Mouse (Mus musculus): Measurements from ENCODE around the gene Vcpkmt.
"Not testable (repeated sequence)": the region's sequence is repeated elsewhere in the genome, so short reads cannot be mapped to it uniquely, and the experiment has no call there.

Gene Vcpkmt

GRCm38 (mm10) chr12:69582613-69583269 lies at the start of gene Vcpkmt:
Vcpkmt (minus strand) TSS chr12:69583028.
- DNase-seq (ENCODE audit: low read depth): peak; percentile 89

DNA sequence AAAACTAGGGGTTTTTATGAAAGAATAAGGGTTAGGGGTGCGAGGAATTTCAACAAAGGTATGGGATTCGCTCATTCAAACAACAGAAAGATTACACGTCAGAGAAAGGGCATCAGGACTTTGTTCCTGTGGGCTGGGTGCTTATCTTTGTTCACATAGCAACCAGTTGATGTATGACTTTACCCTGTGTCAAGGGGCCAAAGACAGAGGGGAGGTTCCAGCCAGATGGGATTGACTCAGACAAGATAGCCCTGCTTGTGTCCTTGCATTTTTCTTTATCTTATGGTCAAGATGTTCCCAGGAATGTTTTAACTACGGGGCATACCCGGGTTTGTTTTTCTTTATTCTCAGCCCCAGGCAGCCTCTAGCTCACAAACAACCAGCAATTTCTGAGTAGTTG lies 35.8 kb upstream of the Vcpkmt start:
- DNase-seq (ENCODE audit: low read depth): not testable (repeated sequence)

DNA sequence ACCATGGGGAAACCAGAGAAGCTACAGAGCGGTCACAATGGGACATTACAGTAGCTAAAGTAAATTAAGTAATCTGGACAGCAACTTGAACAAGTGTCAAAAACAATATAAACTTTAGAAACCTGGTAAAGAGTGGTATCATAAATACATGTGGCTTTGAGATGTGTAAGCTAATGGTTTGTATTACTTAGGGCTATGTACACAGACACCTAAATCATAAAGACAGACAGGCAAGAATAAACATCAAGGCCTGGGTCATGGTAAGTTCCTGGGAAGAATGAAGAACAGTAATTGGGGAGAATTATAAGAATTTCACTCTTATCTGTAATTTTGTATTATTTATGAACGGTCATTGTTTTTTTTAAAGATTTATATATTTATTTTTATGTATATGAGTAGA lies 21.5 kb upstream of the Vcpkmt start:
- DNase-seq (ENCODE audit: low read depth): no peak

DNA sequence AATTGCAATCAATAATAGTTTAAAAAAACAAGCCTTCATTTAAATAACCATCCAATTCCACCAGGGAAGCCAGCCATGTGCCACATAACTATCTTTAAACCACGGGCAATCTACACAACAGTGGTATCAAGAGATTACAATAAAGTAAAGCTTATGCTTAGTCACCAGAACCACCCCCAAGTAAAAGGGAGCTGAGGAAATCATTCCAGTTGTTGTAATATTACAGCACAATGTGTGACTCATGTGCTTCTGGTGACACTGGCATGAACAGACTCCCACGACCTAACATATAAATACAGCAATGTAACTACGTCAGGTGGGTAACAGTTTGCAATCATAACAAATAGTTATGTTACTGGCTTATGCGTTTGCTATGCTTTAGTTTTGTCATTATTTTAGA lies 14.6 kb upstream of the Vcpkmt start:
- no peak for DNase-seq (ENCODE audit: low read depth)

GRCm38 (mm10) chr12:69593130-69593529 lies 10.3 kb upstream of the Vcpkmt start:
- no peak for DNase-seq (ENCODE audit: low read depth)

DNA sequence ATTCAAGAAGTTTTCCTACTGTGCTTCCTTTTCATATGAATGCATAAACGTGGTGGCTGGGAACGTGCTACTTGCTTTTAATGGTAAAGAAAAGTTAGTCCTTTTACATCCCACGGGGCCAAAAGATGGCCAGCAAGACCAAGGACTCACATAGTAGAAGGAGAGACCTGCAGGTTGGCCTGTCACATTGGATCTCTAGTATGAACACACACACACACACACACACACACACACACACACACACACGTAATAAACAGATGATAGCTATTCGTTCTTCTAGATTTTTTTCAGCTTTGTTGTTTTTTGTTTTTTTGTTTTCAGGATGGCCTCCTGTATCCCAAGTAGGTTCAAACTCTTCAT lies 422 bp upstream of the Vcpkmt start:
- DNase-seq (ENCODE audit: low read depth): no peak

DNA sequence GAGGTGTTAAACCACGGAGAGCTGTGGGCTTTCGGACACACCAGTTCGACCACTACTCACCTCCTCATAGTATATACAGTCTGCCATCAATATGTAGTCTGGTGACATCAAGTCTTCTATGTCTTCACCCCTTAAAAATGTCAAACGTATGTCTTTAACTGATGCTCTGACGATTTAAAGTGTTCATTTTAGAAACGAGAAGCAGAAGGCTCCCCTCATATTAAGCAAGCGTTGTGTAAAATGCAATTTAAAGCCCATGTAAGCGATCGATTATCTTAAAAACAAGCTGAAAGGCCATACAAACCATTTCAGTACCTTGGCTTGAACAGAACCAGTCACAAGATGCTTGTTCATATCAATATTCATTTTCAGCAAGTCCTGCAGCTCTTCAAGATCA lies 614 bp downstream of the Vcpkmt start:
- DNase-seq (ENCODE audit: low read depth): no peak

DNA sequence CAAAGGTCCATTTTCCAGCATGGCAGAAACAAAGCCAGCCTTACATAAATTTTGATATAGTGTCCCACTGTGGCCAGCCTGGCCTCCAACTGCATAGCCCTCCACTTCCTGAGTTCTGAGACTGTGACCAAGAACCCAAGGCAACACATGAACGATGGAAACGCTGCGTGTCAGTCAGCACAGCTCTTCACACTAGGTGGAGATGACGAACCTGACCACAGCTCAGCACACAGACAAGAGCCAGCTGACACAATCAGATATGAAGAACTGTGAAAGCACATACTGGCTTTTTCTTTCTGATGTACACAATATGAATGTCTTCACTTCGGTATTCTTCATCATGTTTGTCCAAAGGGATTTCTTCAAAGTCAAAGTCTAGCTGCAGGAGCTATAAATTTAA lies 3.2 kb downstream of the Vcpkmt start:
- DNase-seq (ENCODE audit: low read depth): no peak

- no peak for DNase-seq (ENCODE audit: low read depth)
Observed at GRCm38 (mm10) chr12:69576120-69576627, 6.7 kb downstream of the Vcpkmt start.

- peak; percentile 82 for DNase-seq (ENCODE audit: low read depth)
Observed at GRCm38 (mm10) chr12:69573916-69574881, 8.6 kb downstream of the Vcpkmt start.

DNA sequence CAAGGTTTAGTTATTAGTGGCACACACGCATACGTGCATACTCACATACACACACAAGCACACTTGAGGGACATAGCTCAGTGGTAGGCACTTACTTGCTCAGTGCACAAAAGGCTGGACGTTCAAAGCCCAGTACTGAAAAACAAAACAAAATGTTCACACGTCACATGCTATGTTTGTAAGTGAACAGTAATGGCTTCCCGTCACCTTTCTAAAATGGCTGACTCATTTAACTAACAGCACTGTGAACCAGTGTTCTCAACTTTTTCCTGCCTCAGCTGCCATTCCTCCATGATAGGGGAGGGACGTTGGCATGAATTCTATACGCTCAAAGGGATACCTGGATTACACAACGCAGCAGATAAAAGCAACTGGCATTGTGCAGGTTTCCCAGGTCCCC lies 9.6 kb downstream of the Vcpkmt start:
- DNase-seq (ENCODE audit: low read depth): no peak

GRCm38 (mm10) chr12:69569926-69570325 lies 12.9 kb downstream of the Vcpkmt start:
- DNase-seq (ENCODE audit: low read depth): no peak

DNA sequence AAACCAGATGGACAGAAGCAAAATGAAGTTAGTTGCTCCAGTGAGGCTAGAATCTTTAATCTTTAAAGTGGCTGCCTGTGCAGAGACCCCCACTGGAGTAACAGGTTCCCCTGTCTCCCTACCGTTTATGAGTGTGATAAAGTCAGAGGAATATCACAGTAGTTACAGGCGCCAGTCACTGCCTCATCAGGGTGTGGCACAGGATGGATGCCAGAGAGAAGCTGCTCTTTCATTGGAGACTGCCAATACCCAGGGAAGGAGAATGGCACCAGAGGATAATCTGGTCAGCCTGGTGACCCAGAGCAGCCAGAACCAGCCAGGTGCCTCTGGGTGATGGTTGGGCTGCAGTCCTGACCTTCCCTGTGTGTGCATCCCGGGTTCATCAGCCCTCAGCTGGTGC lies 14.6 kb downstream of the Vcpkmt start:
- DNase-seq (ENCODE audit: low read depth): no peak

- not testable (repeated sequence) for DNase-seq (ENCODE audit: low read depth)
Observed at GRCm38 (mm10) chr12:69561006-69561405, 21.8 kb downstream of the Vcpkmt start.

DNA sequence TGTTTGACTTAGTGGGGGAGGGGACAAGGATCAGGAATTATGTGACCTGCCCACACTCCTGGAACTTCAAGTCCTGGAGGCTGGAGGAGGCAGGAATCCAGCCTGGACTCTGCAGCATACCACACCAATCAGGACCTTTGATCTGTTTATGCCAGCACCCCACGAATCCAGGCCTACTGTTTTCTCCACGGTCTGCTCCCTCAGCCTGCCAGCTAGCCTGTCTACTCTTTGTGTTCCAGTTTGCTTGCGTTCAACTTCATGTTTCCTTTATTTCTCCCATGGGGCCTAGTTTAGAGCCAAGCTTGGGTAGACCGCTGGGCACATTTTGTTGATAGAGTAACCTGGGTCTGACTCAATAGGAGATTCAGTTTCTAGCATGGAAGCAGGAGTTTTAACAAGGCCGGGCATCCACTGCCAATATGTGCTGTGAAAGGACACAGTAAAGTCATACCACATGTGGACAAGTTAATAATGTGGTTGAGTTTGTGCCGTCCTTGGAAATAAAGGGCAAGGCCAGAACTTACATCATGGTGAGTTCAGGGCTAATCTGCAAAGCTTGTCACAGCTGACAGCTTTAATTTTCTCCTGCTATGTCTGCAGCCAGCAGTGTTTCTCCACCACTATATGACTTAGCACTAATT lies 26.5 kb downstream of the Vcpkmt start:
- no peak for DNase-seq (ENCODE audit: low read depth)

DNA sequence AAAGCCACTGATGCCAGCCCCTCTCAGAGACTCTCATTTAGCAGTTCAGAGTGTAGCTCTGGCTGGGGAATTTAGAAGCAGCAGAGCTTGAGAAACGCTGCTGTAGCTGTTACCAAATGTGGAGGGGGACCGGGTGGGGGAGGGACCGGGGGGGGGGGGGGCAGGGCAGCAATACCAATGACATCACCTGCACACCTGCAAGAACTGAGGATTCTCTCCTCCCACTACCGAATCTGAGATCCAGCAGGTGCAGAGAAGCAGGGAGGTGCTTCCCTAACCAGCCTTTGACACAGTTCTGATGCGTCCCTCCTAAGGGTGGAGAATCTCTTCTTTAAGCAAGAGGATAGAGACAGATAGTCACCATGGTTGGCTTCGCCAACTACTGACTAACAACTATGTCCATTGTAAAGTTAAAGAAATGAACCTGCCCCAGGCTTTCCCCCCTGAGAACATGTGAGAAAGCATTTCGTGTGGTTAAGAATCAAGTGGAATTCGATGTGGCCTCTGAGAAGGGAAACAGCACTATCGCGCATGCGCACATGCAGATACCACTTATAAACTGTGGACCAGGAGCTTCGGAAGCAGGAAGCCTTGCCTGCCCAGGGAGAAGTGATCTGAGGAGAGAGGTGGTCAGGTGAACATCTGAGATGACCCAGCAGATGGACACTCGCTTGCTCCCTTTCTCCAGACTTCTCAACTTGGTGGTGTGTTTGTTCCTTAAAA lies 37.2 kb downstream of the Vcpkmt start:
- DNase-seq (ENCODE audit: low read depth): no peak

DNA sequence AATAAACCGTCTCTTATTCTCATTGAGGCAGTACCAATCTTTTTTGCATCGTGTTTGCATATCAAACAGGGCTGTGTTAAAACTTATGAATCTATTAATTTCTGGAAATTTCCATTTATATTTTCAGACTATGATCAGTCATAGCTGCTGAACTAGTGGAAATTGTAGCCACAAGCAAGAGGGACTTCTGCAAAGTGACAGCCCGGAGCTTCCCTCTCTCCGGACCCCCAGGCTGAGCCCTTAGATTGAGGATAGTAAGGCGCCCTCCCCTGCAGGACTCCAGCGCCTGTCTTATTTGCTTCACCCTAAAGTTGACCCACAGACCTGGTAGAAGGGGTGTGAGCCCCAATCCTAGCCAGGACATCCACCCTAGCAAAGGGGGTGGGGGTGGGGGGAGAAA lies 37.8 kb downstream of the Vcpkmt start:
- DNase-seq (ENCODE audit: low read depth): no peak

- no peak for DNase-seq (ENCODE audit: low read depth)
Observed at GRCm38 (mm10) chr12:69544562-69544961, 38.3 kb downstream of the Vcpkmt start.

DNA sequence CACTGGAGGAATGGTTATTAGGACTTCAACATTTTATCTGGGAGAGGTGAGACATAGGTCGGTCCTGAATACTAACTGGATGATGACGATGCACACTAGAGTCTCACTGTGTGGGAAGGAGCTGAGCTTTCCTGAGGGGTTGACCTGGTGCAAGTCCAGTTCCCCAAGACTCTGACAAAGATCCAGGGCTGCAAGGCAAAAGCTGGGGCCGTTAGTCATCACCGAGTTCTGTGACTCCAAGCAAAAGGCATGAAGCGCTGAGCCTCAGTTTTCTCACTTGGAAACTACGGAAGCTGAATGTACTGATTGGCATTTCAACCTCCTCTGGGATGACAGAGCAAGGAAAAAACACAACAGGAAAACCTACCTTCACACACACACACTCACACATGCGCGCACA lies 40.5 kb downstream of the Vcpkmt start:
- DNase-seq (ENCODE audit: low read depth): no peak

DNA sequence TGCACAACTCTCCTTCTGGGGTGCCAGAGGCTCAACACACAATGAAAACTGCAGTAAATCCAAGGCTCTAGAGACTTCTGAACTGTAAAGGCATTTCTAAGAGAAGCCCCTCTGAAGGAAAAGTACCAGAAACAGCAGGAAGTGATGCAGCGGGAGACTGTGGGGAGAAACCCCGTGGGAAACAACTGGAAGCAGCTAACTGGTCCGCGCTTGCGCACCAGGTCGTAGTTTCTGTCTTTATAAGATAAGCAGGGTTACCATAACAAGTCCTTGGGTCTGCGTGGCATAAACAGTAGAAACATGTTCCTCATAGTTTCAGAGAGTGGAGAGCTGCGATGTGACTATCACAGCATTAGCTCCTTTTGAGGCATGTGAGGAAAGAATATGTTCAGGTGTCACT lies 41.2 kb downstream of the Vcpkmt start:
- DNase-seq (ENCODE audit: low read depth): no peak

- peak; percentile 75 for DNase-seq (ENCODE audit: low read depth)
Observed at GRCm38 (mm10) chr12:69539353-69539752, 43.5 kb downstream of the Vcpkmt start.

GRCm38 (mm10) chr12:69538362-69538950 lies 44.4 kb downstream of the Vcpkmt start:
- no peak for DNase-seq (ENCODE audit: low read depth)
